Mouse (Mus musculus) stomach, postnatal 0 days (tissue): ENCODE data around the gene Cldnd2.

Experiments
- CTCF ChIP-seq: IDR thresholded peaks from 2 replicates; pipeline ENCODE4 v1.5.1; 2016; ENCODE audit warnings: antibody characterized with exemption, low read depth, mild to moderate bottlenecking, moderate library complexity
- EP300 ChIP-seq: optimal IDR thresholded peaks from 2 replicates; pipeline ENCODE3; 2016; ENCODE audit warnings: antibody characterized with exemption

GRCm38 (mm10) chr7:43402718-43403117, 37.9 kb upstream of the Cldnd2 start:
- TF ChIP-seq CTCF (no peak), EP300 (no peak)
